Mouse (Mus musculus) lung, postnatal 0 days (tissue): ENCODE measurements around the gene Fxyd5. TPM values are rescaled to one million over a fixed set of nuclear protein-coding genes. Genes with fewer than 3 reads are reported as not detected.

ENCODE experiments used
- ATAC-seq: fragments of 200-750 bp; cut with Nextera tagmentation; 2 replicates; pipeline ENCODE4 v1.8.0; 2017; ENCODE audit warnings: moderate library complexity
- DNase-seq: peaks from one replicate; pipeline ENCODE4 v3.0.0-alpha.2; 2016; ENCODE audit warnings: low spot score
- H3K27ac ChIP-seq: fragments of 300-500 bp; sonication (generic); 2 replicates; pipeline ENCODE4 v1.5.1; 2014; ENCODE audit warnings: antibody characterized with exemption, mild to moderate bottlenecking, low read length, mixed read lengths
- H3K27me3 ChIP-seq: fragments of 300-500 bp; sonication (generic); replicated peaks from 2 replicates; pipeline ENCODE4 v1.6.1; 2014; ENCODE audit warnings: low read length, mixed read lengths; ENCODE audit not compliant: insufficient read depth
- H3K36me3 ChIP-seq: fragments of 300-500 bp; sonication (generic); 2 replicates; pipeline ENCODE4 v1.6.1; 2014; ENCODE audit warnings: low read length, mixed read lengths; ENCODE audit not compliant: insufficient read depth
- H3K4me1 ChIP-seq: fragments of 300-500 bp; sonication (generic); 2 replicates; pipeline ENCODE4 v1.6.1; 2014; ENCODE audit warnings: antibody characterized with exemption, low read depth, low read length, mixed read lengths; ENCODE audit not compliant: insufficient read depth
- H3K4me2 ChIP-seq: fragments of 300-500 bp; sonication (generic); replicated peaks from 2 replicates; pipeline ENCODE4 v1.6.1; 2014; ENCODE audit warnings: low read depth, mild to moderate bottlenecking, low read length, moderate library complexity, mixed read lengths
- H3K4me3 ChIP-seq: fragments of 300-500 bp; sonication (generic); 2 replicates; pipeline ENCODE4 v1.5.1; 2014; ENCODE audit warnings: low read depth, low read length
- H3K9ac ChIP-seq: fragments of 300-500 bp; sonication (generic); replicated peaks from 2 replicates; pipeline ENCODE4 v1.6.1; 2014; ENCODE audit warnings: low read depth, mild to moderate bottlenecking
- H3K9me3 ChIP-seq: fragments of 300-500 bp; sonication (generic); 2 replicates; pipeline ENCODE4 v1.6.1; 2016; ENCODE audit warnings: low read length, mixed read lengths
- CTCF ChIP-seq: IDR thresholded peaks from 2 replicates; pipeline ENCODE4 v1.5.1; 2016; ENCODE audit warnings: antibody characterized with exemption, mild to moderate bottlenecking
- EP300 ChIP-seq: IDR thresholded peaks from 2 replicates; pipeline ENCODE4 v1.6.1; 2016; ENCODE audit warnings: antibody characterized with exemption, mild to moderate bottlenecking, control low read depth
- WGBS: fragments of 180-500 bp; shearing (Covaris S2); extraction: QIAGEN DNeasy Blood & Tissue Kit; methylation state at CpG from one replicate; pipeline ENCODE4 v1.1.7; 2014; 5-methylcytosine and 5-hydroxymethylcytosine counted together
- microRNA-seq: library from miRNA; unstranded; fragments of <30 nt; microRNA quantifications from one replicate; pipeline ENCODE4, GENCODE M21; 2016
- polyA plus RNA-seq: library from polyadenylated mRNA; unstranded; fragments of >200 nt; fragmentation: Nextera tagmentation; extraction: Ambion mirVana; gene quantifications from 2 replicates; pipeline ENCODE4 v1.2.1, GENCODE M21; 2015

The Fxyd5 gene
- polyA plus RNA-seq, 1 experiment from 2014 or later = 206 TPM

GRCm38 (mm10) chr7:31000505-31001020 is 41.7 kb downstream of the Fxyd5 start:
- H3K4me2 ChIP-seq = no peak overlapping the region
- no peak overlapping the region for H3K27ac ChIP-seq
- ATAC-seq = peak; percentile 74

GRCm38 (mm10) chr7:30996491-30996890 is 45.8 kb downstream of the Fxyd5 start:
- DNase-seq (no peak), ATAC-seq (no peak)
- Histone ChIP-seq H3K27me3 (no peaks in the 10 kb centered on the region), H3K9ac (no peak overlapping the region), H3K9me3 (no peaks in the 10 kb centered on the region), H3K4me3 (no peak overlapping the region), H3K4me1 (peaks cover 6% of the 10 kb centered on the region; the same call in 1 of the 2 replicates), H3K27ac (no peak overlapping the region), H3K4me2 (no peak overlapping the region), H3K36me3 (no peaks in the 10 kb centered on the region)
- no peak for TF ChIP-seq EP300
- TF ChIP-seq CTCF = peak; percentile 24; the same call in 1 of the 2 replicates
- WGBS = 92% methylated on average over 2 of the region's 2 CpGs

More at GRCm38 (mm10) chr7:31000505-31001020, 41.7 kb downstream of the Fxyd5 start:
- Histone ChIP-seq H3K4me1 (peaks cover 6% of the 10 kb centered on the region; the same call in 1 of the 2 replicates), H3K27me3 (no peaks in the 10 kb centered on the region), H3K9ac (no peak overlapping the region), H3K4me3 (no peak overlapping the region), H3K9me3 (no peaks in the 10 kb centered on the region), H3K36me3 (no peaks in the 10 kb centered on the region)
- DNase-seq = peak; percentile 84
- peak; percentile 91 for TF ChIP-seq EP300
- TF ChIP-seq CTCF = peak; percentile 14; the same call in 1 of the 2 replicates
- under 1% methylated on average over 7 of the region's 7 CpGs for WGBS

DNA sequence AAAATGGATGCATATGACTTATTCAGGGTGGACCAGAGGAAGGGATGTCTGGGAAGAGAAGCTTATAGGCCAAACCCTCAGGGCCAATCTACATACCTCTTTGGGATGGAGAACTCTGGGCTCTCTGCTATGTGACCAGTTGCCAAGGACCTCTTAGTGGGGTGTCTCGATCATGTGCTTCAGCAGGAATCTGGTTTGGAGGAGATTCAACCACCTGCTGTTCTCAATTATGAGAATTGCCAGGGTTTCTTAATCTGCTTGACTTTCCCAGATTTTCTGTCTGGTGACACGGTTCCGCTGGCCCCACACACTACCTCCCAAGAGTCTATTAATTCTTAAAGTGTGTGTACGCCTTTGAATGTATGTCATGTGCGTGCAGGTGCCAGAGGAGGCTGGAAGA is 48.3 kb downstream of the Fxyd5 start:
- Histone ChIP-seq H3K27ac (no peak overlapping the region), H3K9ac (no peak overlapping the region), H3K27me3 (no peaks in the 10 kb centered on the region), H3K4me2 (no peak overlapping the region), H3K4me1 (no peaks in the 10 kb centered on the region), H3K4me3 (no peak overlapping the region), H3K36me3 (no peaks in the 10 kb centered on the region), H3K9me3 (no peaks in the 10 kb centered on the region)
- WGBS = 81% methylated on average over 5 of the region's 5 CpGs
- ATAC-seq (no peak), DNase-seq (no peak)
- TF ChIP-seq CTCF (no peak), EP300 (no peak)

DNA sequence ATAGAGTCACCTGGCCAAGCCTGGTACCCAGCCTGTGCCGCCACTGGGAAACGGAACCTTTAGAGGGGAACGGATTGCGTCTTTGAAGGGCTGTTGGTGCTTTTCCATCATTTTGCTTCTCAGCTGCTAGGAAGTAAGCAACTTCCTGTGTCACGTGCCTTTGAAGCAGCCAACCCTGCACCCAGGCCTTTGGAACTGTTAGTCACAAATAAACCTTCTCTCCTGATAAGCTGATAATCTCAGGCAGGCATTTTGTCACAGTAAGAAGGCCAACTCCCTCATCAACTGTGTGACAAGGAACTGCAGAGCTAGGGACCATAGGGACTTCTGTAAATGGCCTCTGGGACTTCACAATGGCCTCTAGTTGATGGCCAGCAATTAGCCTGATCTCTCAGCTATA is 50.1 kb downstream of the Fxyd5 start:
- Histone ChIP-seq H3K27ac (no peak overlapping the region), H3K36me3 (no peaks in the 10 kb centered on the region), H3K4me1 (no peaks in the 10 kb centered on the region), H3K4me3 (no peak overlapping the region), H3K27me3 (no peaks in the 10 kb centered on the region), H3K9ac (no peak overlapping the region), H3K9me3 (no peaks in the 10 kb centered on the region), H3K4me2 (no peak overlapping the region)
- ATAC-seq (no peak), DNase-seq (no peak)
- no peak for TF ChIP-seq CTCF
- TF ChIP-seq EP300 = no peak
- 52% methylated on average over 5 of the region's 5 CpGs for WGBS

DNA sequence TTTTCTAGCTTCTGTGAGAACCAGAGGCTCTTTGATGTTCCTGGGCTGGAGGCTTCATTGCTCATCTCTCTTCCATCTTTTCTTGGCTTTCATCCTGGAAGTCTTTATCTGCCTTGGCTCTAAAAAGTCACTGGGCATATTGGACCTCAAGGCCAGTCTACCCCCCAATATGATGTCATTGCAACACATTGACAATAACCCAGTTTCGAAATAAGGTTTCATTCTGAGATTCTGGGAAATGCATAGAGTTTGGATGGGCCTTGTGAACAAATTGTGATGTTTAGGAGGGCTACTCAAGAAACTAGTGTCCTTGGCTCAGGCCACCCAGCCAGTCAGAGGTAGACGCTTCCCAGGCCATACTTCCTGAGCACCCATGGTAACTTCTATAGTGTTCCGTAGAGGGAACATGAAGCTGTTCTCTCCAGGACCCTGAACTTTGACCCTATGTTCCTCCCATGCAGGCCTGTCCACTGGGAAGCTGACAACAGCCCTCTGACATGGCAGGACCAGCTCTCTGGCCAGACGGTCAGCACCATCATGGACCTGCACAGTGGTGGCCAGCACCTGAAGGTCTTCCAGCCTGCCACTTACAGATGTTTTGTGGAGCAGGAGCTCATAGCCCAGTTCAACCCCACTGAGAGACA is 53.6 kb downstream of the Fxyd5 start:
- Histone ChIP-seq H3K27ac (no peak overlapping the region), H3K4me1 (no peaks in the 10 kb centered on the region), H3K9ac (no peak overlapping the region), H3K9me3 (no peaks in the 10 kb centered on the region), H3K27me3 (no peaks in the 10 kb centered on the region), H3K4me3 (no peak overlapping the region), H3K4me2 (no peak overlapping the region), H3K36me3 (no peaks in the 10 kb centered on the region)
- TF ChIP-seq EP300 (no peak), CTCF (no peak)
- DNase-seq (no peak), ATAC-seq (no peak)
- WGBS = 87% methylated on average over 4 of the region's 4 CpGs

DNA sequence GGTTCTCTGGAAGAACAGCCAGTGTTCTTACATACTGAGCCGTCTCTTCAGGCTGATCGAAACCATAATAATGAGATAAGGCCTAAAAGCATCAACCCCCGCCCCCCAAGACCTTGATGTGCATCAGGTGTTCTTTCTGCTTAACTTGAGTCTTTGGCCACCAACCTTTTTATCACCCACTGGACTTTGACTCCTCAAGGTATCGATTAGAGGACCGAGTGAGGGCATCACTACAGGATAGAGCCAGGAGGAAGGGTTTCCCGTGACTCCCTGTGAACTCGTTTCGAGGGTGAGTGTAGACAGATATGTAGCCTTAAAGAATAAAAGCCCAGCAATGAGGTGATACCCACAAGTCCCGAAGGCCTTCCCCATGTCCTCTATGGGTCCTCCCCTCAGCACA is 56.9 kb downstream of the Fxyd5 start:
- no peaks in the 10 kb centered on the region for H3K9me3 ChIP-seq
- 86% methylated on average over 9 of the region's 9 CpGs for WGBS
- no peak for TF ChIP-seq EP300
- TF ChIP-seq CTCF = no peak
- H3K4me2 ChIP-seq = no peak overlapping the region
- H3K9ac ChIP-seq = no peak overlapping the region
- no peak overlapping the region for H3K27ac ChIP-seq
- no peaks in the 10 kb centered on the region for H3K4me1 ChIP-seq
- no peak overlapping the region for H3K4me3 ChIP-seq
- no peaks in the 10 kb centered on the region for H3K36me3 ChIP-seq
- DNase-seq (no peak), ATAC-seq (no peak)
- no peaks in the 10 kb centered on the region for H3K27me3 ChIP-seq

Small RNA genes lying within 50 kb of the gene (microRNA-seq; reads per million reads assigned to microRNA genes)
- not detected for gene Mir7050

Other genes starting within 250 kb of the Fxyd5 start
- gene Ffar2, start 218.7 kb downstream of the Fxyd5 start, polyA plus RNA-seq = 1.1 and 1.4 TPM in 2 replicates
- gene Ffar3, start 186.3 kb downstream of the Fxyd5 start, polyA plus RNA-seq = not detected in 2 replicates
- not detected in 2 replicates for gene Ffar1, start 180.9 kb downstream of the Fxyd5 start, polyA plus RNA-seq
- 0.35 and 0.79 TPM in 2 replicates for gene Cd22, start 162.1 kb downstream of the Fxyd5 start, polyA plus RNA-seq
- 1.2 and 1.8 TPM in 2 replicates for gene Mag, start 127.6 kb downstream of the Fxyd5 start, polyA plus RNA-seq
- gene Hamp2, start 117.8 kb downstream of the Fxyd5 start, polyA plus RNA-seq = not detected in 2 replicates
- not detected in 2 replicates for gene Hamp, start 98.4 kb downstream of the Fxyd5 start, polyA plus RNA-seq
- gene Usf2, start 85.7 kb downstream of the Fxyd5 start, polyA plus RNA-seq = 19.6 and 21.1 TPM in 2 replicates
- gene Lsr, start 69.0 kb downstream of the Fxyd5 start, polyA plus RNA-seq = 53.8 and 57.9 TPM in 2 replicates
- 9.5 and 12.3 TPM in 2 replicates for gene Fam187b, start 68.7 kb downstream of the Fxyd5 start, polyA plus RNA-seq
- gene Fxyd7, start 9.0 kb upstream of the Fxyd5 start, polyA plus RNA-seq = 1.2 and 1.8 TPM in 2 replicates
- 175 and 211 TPM in 2 replicates for gene Fxyd1, start 14.7 kb upstream of the Fxyd5 start, polyA plus RNA-seq
- gene Lgi4, start 16.9 kb upstream of the Fxyd5 start, polyA plus RNA-seq = 0.20 and 0.27 TPM in 2 replicates
- gene Fxyd3, start 34.2 kb upstream of the Fxyd5 start, polyA plus RNA-seq = 76.1 and 78.1 TPM in 2 replicates
- 19.5 and 20.5 TPM in 2 replicates for gene Hpn, start 72.8 kb upstream of the Fxyd5 start, polyA plus RNA-seq
- gene Scn1b, start 84.5 kb upstream of the Fxyd5 start, polyA plus RNA-seq = 4.5 and 4.9 TPM in 2 replicates
- 31.7 and 33.8 TPM in 2 replicates for gene Gramd1a, start 113.4 kb upstream of the Fxyd5 start, polyA plus RNA-seq
- gene Scgb2b2, start 248.0 kb upstream of the Fxyd5 start, polyA plus RNA-seq = not detected in 2 replicates
- not detected in 2 replicates for gene Scgb1b2, start 249.3 kb upstream of the Fxyd5 start, polyA plus RNA-seq